Mouse (Mus musculus): ENCODE data around the gene Itgb1bp1.

The Itgb1bp1 gene

DNA sequence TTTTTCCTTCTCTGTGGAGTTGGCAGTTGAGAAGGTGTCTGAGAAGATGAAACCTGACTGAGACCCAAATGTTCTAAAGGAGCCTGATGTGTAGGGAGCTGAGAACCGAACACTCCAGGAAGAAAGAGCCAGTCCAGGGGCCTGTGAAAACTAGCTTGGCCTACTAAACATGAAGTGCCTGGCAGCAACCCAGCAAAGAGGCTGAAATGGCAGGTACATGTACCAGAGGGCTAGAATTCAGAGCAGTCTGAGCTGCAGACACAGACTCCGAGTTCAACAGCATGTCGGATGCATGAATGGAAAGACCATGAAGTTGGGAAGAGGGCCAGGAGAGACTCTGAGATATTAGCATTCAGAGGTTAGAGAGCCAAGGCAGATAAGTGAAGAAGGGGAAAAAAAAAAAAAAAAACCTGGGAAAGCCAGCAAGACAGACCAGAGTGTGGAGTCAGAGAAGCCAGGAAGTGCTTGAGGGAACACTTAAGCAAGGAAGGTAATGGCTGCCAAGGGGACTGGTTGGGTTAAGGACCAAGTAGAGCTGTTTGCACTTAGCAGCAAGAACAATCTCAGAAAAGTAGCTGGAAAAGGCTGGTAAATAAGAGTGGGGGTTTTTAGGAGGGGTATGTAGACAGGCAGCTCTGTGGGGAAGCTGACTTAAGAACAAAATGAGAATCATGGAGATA is 2.8 kb upstream of the Itgb1bp1 start:
- no peak overlapping the region for H3K4me3 ChIP-seq (replicated peaks; ENCODE audit: low read length)
- no peaks in the 10 kb centered on the region for H3K9me3 ChIP-seq (ENCODE audit: low read length)
- peaks cover 56% of the 10 kb centered on the region for H3K36me3 ChIP-seq (ENCODE audit: insufficient read depth, low read length)
- H3K27me3 ChIP-seq (ENCODE audit: insufficient read depth, low read length) = no peaks in the 10 kb centered on the region
- H3K4me1 ChIP-seq (replicated peaks; ENCODE audit: low read depth, low read length) = peaks cover 46% of the 10 kb centered on the region
- no peak for TF ChIP-seq CTCF (conservative IDR thresholded peaks at IDR 0.05; ENCODE audit: low read length)

DNA sequence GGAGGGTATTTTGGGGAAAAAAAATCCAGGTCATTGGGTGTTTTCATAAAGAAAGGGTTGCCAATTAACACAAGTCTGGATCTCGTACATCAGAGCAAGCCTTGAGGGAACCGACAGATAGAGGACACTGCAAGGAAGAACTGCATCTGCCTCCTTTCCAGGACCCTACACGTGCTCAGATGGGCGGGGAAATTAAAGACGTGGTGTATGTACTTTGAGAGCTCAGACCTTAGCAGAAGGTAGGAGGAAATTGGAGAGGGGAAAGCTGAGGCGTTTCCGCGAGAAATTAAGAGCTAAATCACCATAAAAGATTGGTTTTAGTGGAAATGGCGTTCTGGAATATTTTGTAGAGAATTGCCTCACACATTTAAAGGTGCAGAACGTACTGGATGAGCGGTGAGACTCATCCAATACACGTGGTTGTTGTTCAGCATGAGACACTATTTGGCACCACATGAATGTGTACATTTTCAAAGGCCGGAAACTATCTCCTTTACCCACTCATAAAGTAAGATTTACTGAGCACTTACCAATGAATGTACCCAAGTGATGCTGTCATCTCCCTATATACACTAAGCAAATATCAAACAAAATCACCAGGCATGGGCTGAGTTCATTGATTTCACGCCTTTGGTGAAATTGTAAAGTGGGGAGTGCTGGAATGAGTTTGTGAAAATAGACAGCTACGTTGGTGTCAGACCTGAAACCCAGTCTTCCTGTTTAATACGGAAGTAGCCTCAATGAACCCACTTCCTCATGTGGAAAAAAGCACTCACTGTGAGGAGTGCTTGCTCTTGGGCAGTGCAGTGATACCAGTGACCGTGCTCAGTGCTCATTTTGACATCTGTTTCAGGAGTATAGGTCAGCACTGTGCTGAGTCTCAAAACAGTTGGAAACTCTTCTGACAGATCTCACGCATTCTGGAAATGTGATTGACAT is 897 bp upstream of the Itgb1bp1 start:
- TF ChIP-seq CTCF (conservative IDR thresholded peaks at IDR 0.05; ENCODE audit: low read length) (no peak), POU5F1 (IDR thresholded peaks at IDR 0.05; ENCODE audit: borderline replicate concordance, low read length) (no peak), NANOG (IDR thresholded peaks at IDR 0.05; ENCODE audit: borderline replicate concordance, low read length) (no peak)

DNA sequence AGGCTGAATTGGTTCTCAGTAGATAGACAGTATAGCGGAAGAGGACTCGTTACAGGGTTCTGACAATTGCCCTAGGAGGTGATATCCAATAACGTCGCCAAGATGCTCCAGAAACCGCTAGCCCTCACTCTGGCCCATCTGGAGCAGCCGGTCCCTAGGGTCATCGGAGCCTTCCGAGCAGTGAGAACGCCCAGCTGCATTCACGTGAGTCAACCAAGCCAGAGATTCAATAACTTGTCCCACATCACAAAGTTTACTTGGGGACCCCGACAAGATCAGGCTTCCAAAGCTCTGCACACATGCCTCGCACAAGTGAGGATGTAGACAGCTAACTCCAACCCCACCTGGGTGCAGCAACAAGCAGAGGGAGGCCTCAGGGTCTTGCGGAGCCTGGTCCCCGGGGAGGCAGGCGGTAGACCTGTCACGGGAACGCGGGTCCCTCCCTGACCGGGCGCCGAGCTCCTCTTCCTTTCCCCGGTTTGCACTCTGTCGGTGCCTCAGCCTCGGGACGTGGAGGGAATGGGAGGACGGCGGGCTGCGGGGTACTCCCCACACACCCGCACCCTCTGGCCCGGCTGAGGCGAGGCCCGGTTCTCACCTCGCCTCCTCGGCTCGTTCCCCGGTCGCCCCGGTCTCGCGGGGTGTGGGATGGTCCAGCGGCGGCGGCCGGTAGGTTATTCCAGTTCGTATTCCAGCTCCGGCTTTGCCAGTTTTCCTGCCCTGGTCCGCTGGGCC is 409 bp downstream of the Itgb1bp1 start:
- Histone ChIP-seq H3K4me3 (replicated peaks; ENCODE audit: low read length) (peak overlapping the region; percentile 97), H3K4me1 (replicated peaks; ENCODE audit: low read depth, low read length) (peaks cover 46% of the 10 kb centered on the region), H3K36me3 (ENCODE audit: insufficient read depth, low read length) (peaks cover 25% of the 10 kb centered on the region), H3K9me3 (ENCODE audit: low read length) (no peaks in the 10 kb centered on the region), H3K27me3 (ENCODE audit: insufficient read depth, low read length) (no peaks in the 10 kb centered on the region)
- TF ChIP-seq NANOG (IDR thresholded peaks at IDR 0.05; ENCODE audit: borderline replicate concordance, low read length) (no peak), POU5F1 (IDR thresholded peaks at IDR 0.05; ENCODE audit: borderline replicate concordance, low read length) (no peak), CTCF (conservative IDR thresholded peaks at IDR 0.05; ENCODE audit: low read length) (no peak)

More for the DNA sequence above, 897 bp upstream of the Itgb1bp1 start:
- peaks cover 38% of the 10 kb centered on the region for H3K36me3 ChIP-seq (ENCODE audit: insufficient read depth, low read length)
- peak overlapping the region; percentile 97 for H3K4me3 ChIP-seq (replicated peaks; ENCODE audit: low read length)
- H3K4me1 ChIP-seq (replicated peaks; ENCODE audit: low read depth, low read length) = peaks cover 46% of the 10 kb centered on the region
- H3K9me3 ChIP-seq (ENCODE audit: low read length) = no peaks in the 10 kb centered on the region
- H3K27me3 ChIP-seq (ENCODE audit: insufficient read depth, low read length) = no peaks in the 10 kb centered on the region

DNA sequence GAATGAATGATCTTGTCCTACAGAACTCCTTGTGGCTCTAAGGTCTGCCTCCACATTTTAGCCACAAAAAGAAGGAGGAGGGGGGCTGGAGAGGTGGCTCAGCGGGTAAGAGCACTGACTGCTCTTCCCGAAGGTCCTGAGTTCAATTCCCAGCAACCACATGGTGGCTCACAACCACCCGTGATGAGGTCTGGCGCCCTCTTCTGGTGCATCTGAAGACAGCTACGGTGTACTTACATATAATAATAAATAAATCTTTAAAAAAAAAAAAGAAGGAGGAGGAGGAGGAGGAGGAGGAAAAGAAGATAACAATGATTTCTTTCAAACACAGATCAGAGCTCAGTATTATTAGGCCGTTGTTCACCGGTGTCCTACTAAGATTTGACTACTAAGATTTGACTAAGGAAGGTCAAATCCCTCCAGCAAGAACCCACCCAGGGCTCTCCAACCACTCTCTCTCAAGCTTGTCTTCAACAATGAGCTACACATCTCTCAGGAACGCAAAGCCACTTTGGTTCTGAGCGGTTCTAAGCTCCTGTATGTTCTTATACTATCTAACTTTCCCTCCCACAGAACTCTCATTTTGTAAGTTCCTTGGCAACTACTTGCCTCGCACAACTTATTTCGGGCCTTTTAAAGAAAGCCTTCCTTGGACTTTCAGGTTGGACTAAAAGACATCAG is 1.2 kb downstream of the Itgb1bp1 start, which contains the start of gene Cpsf3:
Cpsf3 (plus strand) TSS at position 631 of the 681 bp plus-strand sequence.
- peaks cover 17% of the 10 kb centered on the region for H3K36me3 ChIP-seq (ENCODE audit: insufficient read depth, low read length)
- H3K4me1 ChIP-seq (replicated peaks; ENCODE audit: low read depth, low read length) = peaks cover 41% of the 10 kb centered on the region
- no peaks in the 10 kb centered on the region for H3K9me3 ChIP-seq (ENCODE audit: low read length)
- H3K4me3 ChIP-seq (replicated peaks; ENCODE audit: low read length) = peak within 1 kb of the TSS; percentile 97
- TF ChIP-seq POU5F1 (IDR thresholded peaks at IDR 0.05; ENCODE audit: borderline replicate concordance, low read length) (no peak), CTCF (conservative IDR thresholded peaks at IDR 0.05; ENCODE audit: low read length) (no peak), NANOG (IDR thresholded peaks at IDR 0.05; ENCODE audit: borderline replicate concordance, low read length) (no peak)
- H3K27me3 ChIP-seq (ENCODE audit: insufficient read depth, low read length) = no peaks in the 10 kb centered on the region

DNA sequence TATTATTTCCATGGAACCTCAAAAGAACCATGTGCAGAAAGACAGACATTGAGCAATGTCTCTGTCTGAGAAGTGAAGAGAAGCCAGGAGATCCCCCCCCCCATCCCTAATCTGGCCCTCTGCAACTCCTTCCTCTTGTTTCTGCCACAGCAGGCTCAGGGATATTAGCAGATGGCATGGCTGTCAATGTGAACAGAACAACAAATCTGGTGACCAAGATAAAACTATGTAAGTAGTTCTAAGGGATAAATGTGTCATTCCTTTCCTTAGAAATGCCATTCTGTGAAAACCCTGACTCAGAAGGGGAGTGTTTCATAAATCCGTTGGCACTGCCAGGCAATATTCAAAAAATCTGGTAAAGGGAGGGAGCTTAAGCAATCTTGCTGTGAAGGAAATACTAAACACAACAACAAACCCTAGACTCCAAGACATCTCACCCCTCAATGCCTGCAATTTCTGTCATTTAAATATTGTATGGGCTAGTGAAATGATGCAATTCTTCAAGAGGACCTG is 8.7 kb downstream of the Itgb1bp1 start:
- Histone ChIP-seq H3K4me3 (replicated peaks; ENCODE audit: low read length) (no peak overlapping the region), H3K36me3 (ENCODE audit: insufficient read depth, low read length) (peaks cover 19% of the 10 kb centered on the region), H3K9me3 (ENCODE audit: low read length) (peaks cover 10% of the 10 kb centered on the region), H3K27me3 (ENCODE audit: insufficient read depth, low read length) (no peaks in the 10 kb centered on the region), H3K4me1 (replicated peaks; ENCODE audit: low read depth, low read length) (no peaks in the 10 kb centered on the region)
- TF ChIP-seq CTCF (conservative IDR thresholded peaks at IDR 0.05; ENCODE audit: low read length) (no peak), POU5F1 (IDR thresholded peaks at IDR 0.05; ENCODE audit: borderline replicate concordance, low read length) (no peak), NANOG (IDR thresholded peaks at IDR 0.05; ENCODE audit: borderline replicate concordance, low read length) (no peak)

DNA sequence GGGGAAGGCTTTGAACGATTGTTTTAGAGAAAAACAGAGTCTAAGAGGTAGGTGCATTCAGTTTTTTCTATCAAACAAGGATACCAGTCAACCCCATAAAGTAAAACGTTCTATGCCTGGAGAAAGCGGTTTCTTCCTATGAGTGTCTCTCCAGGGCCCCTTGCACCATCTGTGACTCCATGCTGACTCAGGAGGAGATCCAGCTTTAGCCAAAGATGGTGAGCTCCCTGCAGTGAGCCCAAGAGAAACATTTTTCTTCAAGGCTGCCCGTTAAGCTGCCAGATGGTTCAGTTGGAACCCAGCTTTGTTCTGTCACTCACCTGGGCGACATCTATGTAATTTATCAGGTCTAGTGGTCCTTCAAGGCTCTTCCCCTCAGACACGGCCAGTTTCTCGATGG is 11.6 kb downstream of the Itgb1bp1 start:
- Histone ChIP-seq H3K9me3 (ENCODE audit: low read length) (peaks cover 10% of the 10 kb centered on the region), H3K27me3 (ENCODE audit: insufficient read depth, low read length) (no peaks in the 10 kb centered on the region), H3K4me1 (replicated peaks; ENCODE audit: low read depth, low read length) (no peaks in the 10 kb centered on the region), H3K4me3 (replicated peaks; ENCODE audit: low read length) (no peak overlapping the region), H3K36me3 (ENCODE audit: insufficient read depth, low read length) (peaks cover 43% of the 10 kb centered on the region)
- no peak for TF ChIP-seq POU5F1 (IDR thresholded peaks at IDR 0.05; ENCODE audit: borderline replicate concordance, low read length)
- TF ChIP-seq NANOG (IDR thresholded peaks at IDR 0.05; ENCODE audit: borderline replicate concordance, low read length) = no peak
- no peak for TF ChIP-seq CTCF (conservative IDR thresholded peaks at IDR 0.05; ENCODE audit: low read length)

DNA sequence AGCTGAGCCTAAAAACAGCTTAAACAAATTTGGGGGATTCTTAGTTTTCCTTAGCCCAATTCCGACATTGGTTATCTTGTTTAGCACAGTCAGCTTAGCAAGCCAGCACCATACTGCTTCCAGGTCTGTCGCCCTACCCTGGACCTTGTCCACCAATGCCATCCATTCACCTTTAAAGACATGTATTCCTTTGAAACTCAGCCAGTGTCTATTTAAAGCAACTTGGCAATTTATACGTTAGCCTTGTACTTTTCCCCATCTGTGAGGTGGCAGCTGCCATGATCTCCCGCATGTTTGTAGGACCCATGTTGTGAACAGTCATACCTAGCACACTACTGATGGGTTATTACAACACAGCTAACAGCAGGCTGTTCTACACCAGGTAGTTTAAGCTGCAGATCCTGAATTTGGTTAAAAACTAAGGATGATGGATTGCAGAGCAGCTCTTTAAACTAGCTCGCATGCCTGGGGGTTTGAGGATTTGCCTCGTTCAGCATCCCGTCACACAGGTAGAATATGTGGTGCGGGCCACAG is 17.9 kb downstream of the Itgb1bp1 start:
- H3K4me3 ChIP-seq (replicated peaks; ENCODE audit: low read length) = no peak overlapping the region
- H3K27me3 ChIP-seq (ENCODE audit: insufficient read depth, low read length) = no peaks in the 10 kb centered on the region
- H3K9me3 ChIP-seq (ENCODE audit: low read length) = no peaks in the 10 kb centered on the region
- H3K4me1 ChIP-seq (replicated peaks; ENCODE audit: low read depth, low read length) = peaks cover 33% of the 10 kb centered on the region
- TF ChIP-seq CTCF (conservative IDR thresholded peaks at IDR 0.05; ENCODE audit: low read length) = no peak
- TF ChIP-seq NANOG (IDR thresholded peaks at IDR 0.05; ENCODE audit: borderline replicate concordance, low read length) = no peak
- TF ChIP-seq POU5F1 (IDR thresholded peaks at IDR 0.05; ENCODE audit: borderline replicate concordance, low read length) = no peak
- H3K36me3 ChIP-seq (ENCODE audit: insufficient read depth, low read length) = peaks cover 34% of the 10 kb centered on the region
